In genomic region chrX:77446755-77447154, GRCm38 (mm10) we compare ENCODE assay signal across 33 mouse cellular contexts.
"Had no signal": no experiment of that assay in that cellular context is flagged by ENCODE, and none has a peak within 500 bp of the region (broad histone marks: within the 10 kb centered on the region; RNA-seq: fewer than 3 reads in every experiment).

No protein-coding gene starts in this region.

- H3K36me3 ChIP-seq: limb, embryonic 10.5 days; limb, embryonic 12.5 days; limb, embryonic 13.5 days; limb, embryonic 15.5 days; liver, embryonic 12.5 days; liver, embryonic 13.5 days; liver, embryonic 15.5 days; lung, embryonic 15.5 days; midbrain, embryonic 10.5 days; midbrain, embryonic 12.5 days; midbrain, embryonic 13.5 days; midbrain, embryonic 15.5 days; neural tube, embryonic 12.5 days; neural tube, embryonic 13.5 days had no signal

- H3K4me1 ChIP-seq: limb, embryonic 10.5 days; limb, embryonic 12.5 days; limb, embryonic 13.5 days; limb, embryonic 15.5 days; liver, embryonic 12.5 days; liver, embryonic 13.5 days; liver, embryonic 15.5 days; lung, embryonic 15.5 days; megakaryocyte, embryonic 14.5 days; midbrain, embryonic 13.5 days; midbrain, embryonic 15.5 days; neural tube, embryonic 12.5 days had no signal

- DNase-seq: left cerebral cortex, postnatal 4 days; liver; liver, embryonic 13.5 days; liver, postnatal 0 days; lung, adult 18-20 months; lung, adult 2 months; lung, embryonic 14.5 days; lung, postnatal 10 days; lung, postnatal 14 days; lung, postnatal 36 days; lung, postnatal 4 days; midbrain, embryonic 14.5 days had no signal

- H3K9ac ChIP-seq: limb, embryonic 12.5 days; limb, embryonic 13.5 days; limb, embryonic 15.5 days; liver, embryonic 12.5 days; liver, embryonic 13.5 days; liver, embryonic 14.5 days; liver, embryonic 15.5 days; liver, postnatal 0 days; lung, embryonic 14.5 days; lung, embryonic 15.5 days; midbrain, embryonic 12.5 days; midbrain, embryonic 13.5 days; midbrain, embryonic 15.5 days; neural tube, embryonic 12.5 days; neural tube, embryonic 13.5 days had no signal

- H3K9me3 ChIP-seq: limb, embryonic 10.5 days; limb, embryonic 12.5 days; limb, embryonic 13.5 days; limb, embryonic 15.5 days; liver, embryonic 12.5 days; liver, embryonic 13.5 days; liver, embryonic 15.5 days; lung, embryonic 15.5 days; megakaryocyte, embryonic 14.5 days; midbrain, embryonic 10.5 days; midbrain, embryonic 12.5 days; midbrain, embryonic 13.5 days; neural tube, embryonic 12.5 days; neural tube, embryonic 13.5 days had no signal

- ATAC-seq: liver, embryonic 12.5 days; liver, postnatal 0 days; lung, postnatal 0 days; midbrain, embryonic 13.5 days; midbrain, embryonic 15.5 days; midbrain, embryonic 16.5 days had no signal

- H3K4me3 ChIP-seq: limb, embryonic 10.5 days; limb, embryonic 12.5 days; limb, embryonic 13.5 days; limb, embryonic 15.5 days; liver, embryonic 12.5 days; liver, embryonic 13.5 days; liver, embryonic 15.5 days; lung, embryonic 15.5 days; megakaryocyte, embryonic 14.5 days; midbrain, embryonic 10.5 days; midbrain, embryonic 12.5 days; midbrain, embryonic 13.5 days; midbrain, embryonic 15.5 days; myocyte; neural tube, embryonic 12.5 days; neural tube, embryonic 13.5 days had no signal

- H3K27me3 ChIP-seq: limb, embryonic 12.5 days; limb, embryonic 13.5 days; limb, embryonic 15.5 days; liver, embryonic 12.5 days; liver, embryonic 13.5 days; liver, embryonic 15.5 days; lung, embryonic 15.5 days; midbrain, embryonic 12.5 days; midbrain, embryonic 13.5 days; midbrain, embryonic 15.5 days; neural tube, embryonic 12.5 days; neural tube, embryonic 13.5 days had no signal

- H3K4me2 ChIP-seq: limb, embryonic 12.5 days; limb, embryonic 13.5 days; limb, embryonic 15.5 days; liver, embryonic 11.5 days; liver, embryonic 12.5 days; liver, embryonic 13.5 days; liver, embryonic 15.5 days; lung, embryonic 14.5 days; lung, embryonic 15.5 days; midbrain, embryonic 11.5 days; midbrain, embryonic 12.5 days; midbrain, embryonic 13.5 days; midbrain, embryonic 15.5 days; neural tube, embryonic 12.5 days; neural tube, embryonic 13.5 days had no signal

- H3K27ac ChIP-seq: limb, embryonic 10.5 days; limb, embryonic 12.5 days; limb, embryonic 13.5 days; limb, embryonic 15.5 days; liver, embryonic 12.5 days; liver, embryonic 13.5 days; liver, embryonic 14.5 days; liver, embryonic 15.5 days; lung, embryonic 15.5 days; macrophage; midbrain, embryonic 10.5 days; midbrain, embryonic 12.5 days; midbrain, embryonic 13.5 days; midbrain, embryonic 15.5 days; neural tube, embryonic 12.5 days; neural tube, embryonic 13.5 days had no signal
